ENCODE assay signal across 9 mouse cellular contexts in the genomic region with DNA sequence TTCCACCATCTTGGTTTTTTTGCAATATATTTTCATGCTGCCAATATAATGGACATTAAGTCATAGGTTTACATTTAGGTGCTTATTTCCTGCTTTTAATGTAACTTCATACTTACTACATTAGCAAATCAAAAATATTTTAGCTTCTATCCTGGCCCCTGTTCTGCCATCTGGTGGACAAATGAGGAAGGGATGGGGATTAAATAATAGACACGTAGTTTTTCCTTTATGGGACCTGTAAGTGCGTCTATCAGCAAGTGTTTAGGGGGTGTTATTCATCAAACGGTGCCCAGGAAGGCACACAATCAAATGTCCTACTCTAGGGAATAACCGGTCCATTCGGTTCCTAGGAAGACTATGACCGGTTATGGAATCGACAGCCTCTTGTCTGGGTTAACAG.
DNase-seq lines count a peak whose midpoint lies in the region; ATAC-seq and TF ChIP-seq lines count a peak whose summit lies in the region.
"Had no signal": no experiment of that assay in that cellular context is flagged by ENCODE, and none has a peak within 500 bp of the region (broad histone marks: within the 10 kb centered on the region; RNA-seq: fewer than 3 reads in every experiment).

No protein-coding gene starts in this region.

- DNase-seq in right cerebral cortex, adult 18-20 months: peak; percentile 55
- no peak for DNase-seq in right cerebral cortex, postnatal 25 days
- DNase-seq in embryo, embryonic 10.5 days (ENCODE audit: low spot score): peak; percentile 78
- DNase-seq in limb, embryonic 11.5 days (ENCODE audit: low spot score): peak; percentile 50
- DNase-seq in neural tube, embryonic 11.5 days (ENCODE audit: low spot score): peak; percentile 38

- WGBS in intestine, postnatal 0 days: 45% methylated on average over 7 of the region's 7 CpGs
- 54% methylated on average over 7 of the region's 7 CpGs for WGBS in limb, embryonic 11.5 days
- WGBS in neural tube, embryonic 11.5 days: 60% methylated on average over 7 of the region's 7 CpGs

- no peaks in the 10 kb centered on the region for H3K36me3 ChIP-seq in intestine, postnatal 0 days (ENCODE audit: control insufficient read depth, insufficient read depth)
- no peaks in the 10 kb centered on the region for H3K36me3 ChIP-seq in limb, embryonic 11.5 days (ENCODE audit: control insufficient read depth, insufficient read depth, low read length)
- H3K36me3 ChIP-seq in neural tube, embryonic 11.5 days (ENCODE audit: control insufficient read depth, insufficient read depth, low read length): no peaks in the 10 kb centered on the region
- H3K36me3 ChIP-seq: embryonic facial prominence, embryonic 15.5 days had no signal

- H3K4me3 ChIP-seq in intestine, postnatal 0 days (ENCODE audit: low read depth, low read length): no peak overlapping the region
- H3K4me3 ChIP-seq in limb, embryonic 11.5 days (ENCODE audit: low read depth, low read length): no peak overlapping the region
- no peak overlapping the region for H3K4me3 ChIP-seq in neural tube, embryonic 11.5 days (ENCODE audit: low read depth, low read length)
- H3K4me3 ChIP-seq: embryonic facial prominence, embryonic 15.5 days had no signal

- H3K9ac ChIP-seq in intestine, postnatal 0 days (ENCODE audit: low read depth, low read length): no peak overlapping the region
- H3K9ac ChIP-seq in limb, embryonic 11.5 days (ENCODE audit: low read length): no peak overlapping the region
- no peak overlapping the region for H3K9ac ChIP-seq in neural tube, embryonic 11.5 days (ENCODE audit: low read length)
- H3K9ac ChIP-seq: embryonic facial prominence, embryonic 15.5 days had no signal

- peak; percentile 87 for TF ChIP-seq CTCF in intestine, postnatal 0 days (IDR thresholded peaks at IDR 0.05; ENCODE audit: low read depth)

- peak; percentile 40 for ATAC-seq in activated CD4-positive, CD25-positive, alpha-beta regulatory T cell, adult 4 months
- no peak for ATAC-seq in intestine, postnatal 0 days
- ATAC-seq in limb, embryonic 11.5 days (ENCODE audit: insufficient number of reproducible peaks, low FRiP score, low TSS enrichment, low read depth): no peak
- no peak for ATAC-seq in neural tube, embryonic 11.5 days (ENCODE audit: insufficient read depth, low FRiP score, low TSS enrichment)
- no peak for ATAC-seq in erythroblast, adult 5-6 weeks (replicated peaks; ENCODE audit: low FRiP score, poor library complexity, severe bottlenecking)

- H3K27ac ChIP-seq in intestine, postnatal 0 days (ENCODE audit: low read depth, low read length): peak overlapping the region; percentile 54
- no peak overlapping the region; the same call in 1 of the 2 replicates for H3K27ac ChIP-seq in limb, embryonic 11.5 days (replicated peaks; ENCODE audit: low read depth, low read length)
- H3K27ac ChIP-seq in neural tube, embryonic 11.5 days (ENCODE audit: low read depth, low read length): no peak overlapping the region

- H3K27me3 ChIP-seq in intestine, postnatal 0 days (replicated peaks; ENCODE audit: control insufficient read depth, insufficient read depth, low read length): no peaks in the 10 kb centered on the region
- H3K27me3 ChIP-seq in limb, embryonic 11.5 days (ENCODE audit: control insufficient read depth, insufficient read depth, low read length): no peaks in the 10 kb centered on the region
- H3K27me3 ChIP-seq in neural tube, embryonic 11.5 days (ENCODE audit: control insufficient read depth, insufficient read depth, low read length): no peaks in the 10 kb centered on the region
- H3K27me3 ChIP-seq: embryonic facial prominence, embryonic 15.5 days had no signal

- H3K4me2 ChIP-seq in intestine, postnatal 0 days (replicated peaks; ENCODE audit: low read depth): peak overlapping the region; percentile 9; the same call in 1 of the 2 replicates
- H3K4me2 ChIP-seq in limb, embryonic 11.5 days (ENCODE audit: low read depth, severe bottlenecking): no peak overlapping the region
- no peak overlapping the region for H3K4me2 ChIP-seq in neural tube, embryonic 11.5 days (ENCODE audit: low read depth)
- H3K4me2 ChIP-seq: embryonic facial prominence, embryonic 15.5 days had no signal

- 0 out of 2 replicates have a peak, but pooled peaks cover 9% of the 10 kb centered on the region for H3K4me1 ChIP-seq in intestine, postnatal 0 days (replicated peaks; ENCODE audit: control insufficient read depth, insufficient read depth, low read length)
- peaks cover 17% of the 10 kb centered on the region for H3K4me1 ChIP-seq in limb, embryonic 11.5 days (ENCODE audit: control insufficient read depth, insufficient read depth, low read length)
- no peaks in the 10 kb centered on the region for H3K4me1 ChIP-seq in neural tube, embryonic 11.5 days (ENCODE audit: control insufficient read depth, insufficient read depth, low read length)

- H3K9me3 ChIP-seq in intestine, postnatal 0 days (ENCODE audit: control insufficient read depth): no peaks in the 10 kb centered on the region
- no peaks in the 10 kb centered on the region for H3K9me3 ChIP-seq in limb, embryonic 11.5 days (ENCODE audit: control insufficient read depth, low read length)
- H3K9me3 ChIP-seq in neural tube, embryonic 11.5 days (ENCODE audit: control insufficient read depth, low read length): no peaks in the 10 kb centered on the region
- H3K9me3 ChIP-seq: embryonic facial prominence, embryonic 15.5 days had no signal
